Mouse (Mus musculus): ENCODE results near the gene Dnaaf1.

Dnaaf1 gene

DNA sequence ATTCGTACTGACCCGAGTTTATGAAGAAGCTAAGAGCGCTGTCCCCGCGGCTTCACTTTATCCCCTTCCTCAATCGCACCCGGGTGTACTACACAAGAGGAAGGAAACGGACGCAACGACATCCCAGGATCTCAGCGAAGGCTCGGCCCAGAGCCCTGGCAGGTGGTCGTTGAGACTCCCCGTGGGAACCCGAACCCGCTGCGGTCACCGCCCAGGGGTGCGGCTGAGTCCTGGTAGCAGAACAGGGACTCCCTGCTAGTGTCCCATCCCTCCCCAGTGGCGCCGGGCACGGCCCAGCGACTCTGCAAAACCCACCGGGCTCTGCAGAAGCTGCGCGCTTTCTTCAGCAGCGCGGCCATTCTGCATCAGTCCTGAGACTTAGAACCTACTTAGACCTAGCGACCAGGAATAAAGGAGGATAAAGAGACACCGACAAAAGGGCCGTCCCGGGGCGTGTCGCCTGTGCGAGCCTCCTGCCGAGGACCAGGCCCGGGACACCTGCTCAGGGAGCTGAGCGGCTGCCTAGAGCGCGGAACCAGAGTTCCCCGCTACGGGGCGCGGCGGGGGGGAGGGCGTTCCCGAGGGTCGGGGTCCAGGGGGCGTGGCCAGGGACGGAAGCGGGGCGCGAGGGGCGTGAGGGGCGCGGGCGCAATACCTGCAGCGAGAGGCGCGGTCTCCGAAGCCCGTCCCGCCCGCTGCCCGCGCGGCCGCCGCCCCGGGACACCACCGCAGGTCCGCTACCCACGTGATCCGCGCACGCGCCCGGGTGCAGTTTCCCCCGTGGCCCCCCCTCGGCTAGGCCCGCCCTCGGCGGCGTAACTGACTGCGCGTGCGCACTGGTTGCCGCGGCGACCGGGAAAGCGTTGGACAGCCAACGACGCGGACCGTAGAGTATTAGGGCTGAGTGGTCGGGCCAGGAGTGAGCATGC, at the start of gene Dnaaf1, which contains the start of gene Hsdl1:
Gene Dnaaf1 (plus strand): TSS at position 799 of the 929 bp plus-strand sequence.
Gene Hsdl1 (minus strand): TSS at position 747 of the 929 bp plus-strand sequence.
- DNase-seq = peak; percentile 95

- DNase-seq = no peak
These were observed 46.3 kb upstream of the Dnaaf1 start for GRCm38 (mm10) chr8:119528762-119529161.

GRCm38 (mm10) chr8:119530937-119531336, 44.1 kb upstream of the Dnaaf1 start:
- no peak for DNase-seq

GRCm38 (mm10) chr8:119531397-119531796, 43.6 kb upstream of the Dnaaf1 start:
- no peak for DNase-seq

- DNase-seq = no peak
These were observed 43.1 kb upstream of the Dnaaf1 start for GRCm38 (mm10) chr8:119531973-119532372.

DNA sequence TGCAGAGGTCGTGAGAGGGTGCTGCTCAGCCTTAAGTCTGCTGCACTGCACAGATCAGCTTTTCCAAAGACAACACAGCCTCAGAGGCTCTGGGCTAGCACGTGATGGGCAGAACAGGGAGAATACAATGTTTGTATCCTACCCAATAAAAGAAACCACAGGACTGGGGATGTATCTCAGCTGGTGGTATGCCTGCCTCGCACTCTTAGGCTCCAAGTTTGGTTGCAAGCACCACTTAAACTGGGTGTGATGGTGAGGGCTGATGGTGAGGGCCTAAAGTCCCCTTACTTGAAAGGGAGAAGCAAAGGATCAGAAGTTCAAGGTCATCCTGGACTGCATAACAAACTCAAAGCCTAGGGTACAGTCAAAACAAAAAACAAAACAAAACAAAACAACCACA, 30.4 kb upstream of the Dnaaf1 start:
- no peak for DNase-seq

DNA sequence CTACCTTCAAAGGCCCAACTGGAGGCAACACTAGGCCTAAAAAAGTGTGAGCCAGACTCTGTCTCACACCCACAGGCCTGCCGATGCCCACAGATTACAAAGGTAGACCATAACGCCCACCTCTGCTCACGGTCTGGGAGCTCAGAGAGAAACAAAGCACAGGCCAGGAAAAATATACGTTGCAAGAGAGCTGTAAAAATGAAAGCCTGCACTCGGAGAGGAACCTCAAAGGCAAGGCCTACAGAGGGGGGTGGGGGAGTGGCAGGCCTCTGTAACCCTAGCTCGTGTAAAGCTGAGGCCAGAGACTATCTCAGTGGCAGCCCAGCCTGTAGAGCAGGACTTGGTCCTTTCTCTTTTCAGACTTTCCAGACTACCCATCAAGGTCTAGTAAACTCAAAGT, 29.9 kb upstream of the Dnaaf1 start:
- no peak for DNase-seq

- DNase-seq = no peak
These were observed 29.2 kb upstream of the Dnaaf1 start for GRCm38 (mm10) chr8:119545791-119546190.

GRCm38 (mm10) chr8:119547019-119547691, 27.9 kb upstream of the Dnaaf1 start:
- no peak for DNase-seq

DNA sequence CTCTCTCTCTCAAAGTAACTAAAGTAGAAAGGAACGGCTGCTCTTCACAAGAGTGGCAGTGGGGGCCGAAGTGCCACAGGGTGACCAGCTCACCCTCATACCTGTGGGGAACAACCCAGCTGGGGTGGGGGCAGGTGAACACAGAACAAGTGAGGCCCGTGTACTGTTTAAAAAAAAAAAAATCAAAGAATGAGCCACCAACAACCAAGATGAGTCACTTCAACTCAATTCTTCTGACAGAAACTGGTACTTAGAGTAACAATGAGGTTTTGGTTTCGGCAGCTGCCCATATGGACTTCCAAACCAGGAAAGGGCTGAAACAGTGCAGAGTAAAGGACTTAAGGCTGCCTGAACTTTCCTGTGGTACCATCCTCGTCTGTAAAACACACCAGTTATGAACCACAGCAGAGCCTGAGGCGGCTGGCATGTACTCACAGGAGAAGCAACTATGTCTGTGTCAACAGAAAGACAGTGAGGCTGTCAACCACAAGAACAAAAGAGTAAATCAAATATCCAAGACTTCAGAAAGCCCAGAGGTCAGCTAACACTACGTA, 26.4 kb upstream of the Dnaaf1 start:
- no peak for DNase-seq

DNA sequence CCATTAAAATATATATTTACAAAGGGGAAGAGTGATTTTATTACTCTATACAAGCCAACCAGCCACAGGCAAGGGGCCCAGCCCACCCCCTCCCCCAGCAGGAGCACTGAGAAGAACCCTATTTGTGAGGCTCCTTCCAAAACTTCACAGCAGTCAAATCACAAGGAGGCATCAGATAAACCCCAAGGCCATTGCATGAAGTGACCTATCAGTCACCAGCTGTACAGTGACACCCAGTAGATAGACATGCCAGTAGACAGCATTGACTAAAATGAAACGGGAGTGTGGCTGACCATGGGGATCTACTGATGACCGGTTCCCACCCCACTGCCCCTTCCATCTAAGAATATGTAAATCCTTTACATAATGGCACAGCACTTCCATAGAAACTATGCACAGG, 22.1 kb upstream of the Dnaaf1 start:
- DNase-seq = no peak

DNA sequence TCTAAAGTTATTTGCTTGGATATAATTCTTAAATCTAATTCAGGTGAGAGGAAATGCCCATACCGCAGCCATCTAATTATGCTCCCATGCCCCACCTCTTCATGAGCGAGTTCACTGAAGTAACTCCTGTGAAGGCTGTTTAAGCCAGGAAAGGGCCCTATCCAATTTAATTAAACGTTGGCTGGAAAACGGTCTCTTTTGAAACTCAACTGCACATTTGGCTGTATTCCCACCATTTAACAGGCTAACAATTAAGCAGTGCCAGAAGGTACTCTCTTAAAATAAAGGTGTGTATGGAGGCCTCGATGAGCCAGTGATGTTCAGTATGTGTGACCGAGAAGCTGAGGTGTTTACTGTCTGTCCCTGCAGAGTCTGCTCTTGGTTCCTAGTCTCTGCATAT, 19.2 kb upstream of the Dnaaf1 start:
- no peak for DNase-seq

DNA sequence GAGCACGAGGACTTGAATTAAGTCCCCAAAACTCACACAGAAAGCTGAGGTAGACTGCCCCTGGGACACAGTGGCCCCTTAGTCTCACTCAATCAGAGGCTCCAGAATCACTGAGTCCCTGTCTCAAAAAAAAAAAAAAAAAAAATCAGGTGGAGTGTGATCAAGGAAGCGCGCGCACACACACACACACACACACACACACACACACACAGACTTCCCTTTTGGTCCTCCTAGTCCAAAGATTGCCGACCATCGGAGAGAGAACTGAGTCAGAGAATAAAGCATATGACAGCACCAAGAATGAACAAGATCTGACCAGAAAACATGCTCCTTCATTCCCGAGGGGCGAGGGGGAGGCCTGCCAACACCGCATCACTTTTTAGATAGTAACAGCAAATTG, 17.9 kb upstream of the Dnaaf1 start:
- no peak for DNase-seq

DNA sequence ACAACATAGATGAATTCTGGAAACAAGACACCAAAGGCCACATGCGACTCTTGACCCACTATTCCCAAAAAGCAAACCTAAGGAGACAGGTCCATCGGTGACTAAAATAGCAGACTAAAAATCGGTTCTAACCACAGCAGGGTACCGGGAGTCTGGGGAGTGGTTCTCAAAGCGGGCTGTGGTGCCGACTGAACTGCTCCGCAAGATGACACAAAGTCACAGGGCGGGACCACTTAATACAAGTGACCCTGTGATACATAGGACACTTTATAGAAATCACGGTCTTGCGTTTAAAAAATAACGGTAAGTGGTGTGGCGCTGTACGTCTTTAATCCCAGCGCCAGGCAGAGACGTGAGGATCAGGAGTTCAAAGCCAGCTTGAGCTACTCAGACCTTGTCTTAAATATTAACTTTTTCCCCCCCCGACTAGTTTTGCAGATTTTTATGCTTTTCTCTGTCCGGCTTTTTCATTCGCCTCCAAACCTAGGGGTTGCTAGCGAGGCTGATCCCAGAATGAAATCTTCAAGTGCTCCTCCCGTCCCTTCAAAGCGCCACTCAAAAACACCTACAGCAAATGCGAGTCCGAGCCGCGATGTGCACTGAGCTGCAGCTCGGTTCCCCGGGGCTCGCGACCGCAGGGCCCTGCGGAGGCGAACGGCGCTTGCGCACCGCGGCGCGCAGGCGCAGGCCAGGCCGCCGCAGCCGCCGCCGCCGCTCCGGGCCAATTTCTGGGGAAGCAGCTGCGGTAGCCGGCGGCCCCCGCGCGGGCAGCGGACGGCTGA, 17.0 kb upstream of the Dnaaf1 start:
- DNase-seq = no peak

DNA sequence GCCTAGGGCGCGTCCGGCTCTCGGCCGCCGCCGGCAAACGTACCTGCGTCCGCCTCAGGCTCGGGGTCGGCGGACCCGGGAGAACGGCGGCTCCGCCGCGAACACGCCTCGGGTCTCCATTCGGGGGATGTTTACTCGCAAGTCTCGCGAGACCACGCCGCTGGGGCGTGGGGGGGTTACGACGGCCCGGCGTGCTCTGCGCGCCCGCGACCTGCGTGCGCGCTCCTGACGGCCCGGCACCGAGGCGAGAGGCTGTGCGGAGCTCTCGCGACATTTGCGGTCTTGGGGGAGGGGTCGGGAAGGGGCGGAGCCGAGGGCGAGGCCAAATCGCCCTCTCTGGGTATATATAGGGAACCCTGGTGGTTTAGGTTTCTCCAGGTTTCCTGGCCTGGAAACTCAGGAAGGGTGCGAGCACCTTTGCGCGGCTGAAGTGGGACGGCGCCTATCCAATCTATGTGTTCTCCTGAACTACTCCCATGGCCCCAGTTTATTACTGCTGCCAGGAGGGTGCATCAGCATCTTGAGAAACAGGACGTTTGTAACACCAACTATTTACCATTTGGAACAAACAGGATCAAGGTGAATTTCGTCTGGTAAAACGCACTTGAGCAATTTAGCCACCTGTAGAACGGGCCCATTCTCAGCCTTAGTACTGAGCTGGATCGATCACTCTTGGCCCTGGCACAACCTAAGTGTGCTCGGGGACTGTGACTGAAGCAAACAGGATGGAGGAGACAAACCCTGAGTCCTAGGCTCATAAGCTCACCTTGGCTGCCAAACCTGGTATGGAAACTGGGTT, 16.2 kb upstream of the Dnaaf1 start, which contains the start of gene Mbtps1:
Gene Mbtps1 (minus strand): TSS at position 133 of the 799 bp plus-strand sequence.
- peak; percentile 99 for DNase-seq

DNA sequence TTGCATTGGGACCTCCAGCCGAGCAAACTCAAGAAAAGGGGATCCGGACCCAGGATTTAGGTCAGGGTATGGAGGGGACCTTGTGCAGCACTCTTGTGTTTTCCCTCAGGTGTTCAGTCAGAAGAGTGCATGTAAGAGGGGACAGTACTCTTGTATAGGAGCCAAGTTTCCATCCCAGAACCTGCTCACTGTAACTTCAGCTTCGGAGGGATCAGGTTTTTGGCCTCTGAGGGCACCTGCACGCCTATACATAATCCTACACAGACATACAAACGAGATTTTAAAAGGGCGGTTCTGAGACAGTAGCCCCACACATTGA, 15.7 kb upstream of the Dnaaf1 start:
- no peak for DNase-seq

DNA sequence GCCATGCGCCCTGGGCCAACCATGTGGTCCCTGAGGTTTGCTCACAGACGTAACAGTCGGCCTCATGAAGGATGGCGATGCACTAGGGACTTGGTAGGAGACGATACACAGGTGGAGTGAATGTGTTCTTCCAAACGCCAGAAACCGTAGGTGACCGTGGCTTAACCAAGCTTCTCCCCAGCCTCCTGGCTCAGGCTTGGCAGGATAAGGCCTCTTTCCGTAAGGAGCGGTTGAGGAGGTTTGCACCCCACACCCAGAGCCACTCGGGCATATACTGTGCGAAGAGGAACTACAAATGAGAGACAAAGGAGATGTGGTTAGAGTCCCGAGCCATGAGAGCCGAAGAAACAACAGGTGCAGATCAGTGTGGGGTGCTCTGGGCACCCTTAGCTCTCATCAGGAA, 11.2 kb upstream of the Dnaaf1 start:
- no peak for DNase-seq

- DNase-seq = no peak
These were observed 8.7 kb upstream of the Dnaaf1 start for GRCm38 (mm10) chr8:119566367-119566766.

GRCm38 (mm10) chr8:119568251-119568650, 6.8 kb upstream of the Dnaaf1 start:
- no peak for DNase-seq

GRCm38 (mm10) chr8:119568951-119569350, 6.1 kb upstream of the Dnaaf1 start:
- DNase-seq = no peak

- DNase-seq = no peak
These were observed 5.2 kb upstream of the Dnaaf1 start for GRCm38 (mm10) chr8:119569881-119570280.

DNA sequence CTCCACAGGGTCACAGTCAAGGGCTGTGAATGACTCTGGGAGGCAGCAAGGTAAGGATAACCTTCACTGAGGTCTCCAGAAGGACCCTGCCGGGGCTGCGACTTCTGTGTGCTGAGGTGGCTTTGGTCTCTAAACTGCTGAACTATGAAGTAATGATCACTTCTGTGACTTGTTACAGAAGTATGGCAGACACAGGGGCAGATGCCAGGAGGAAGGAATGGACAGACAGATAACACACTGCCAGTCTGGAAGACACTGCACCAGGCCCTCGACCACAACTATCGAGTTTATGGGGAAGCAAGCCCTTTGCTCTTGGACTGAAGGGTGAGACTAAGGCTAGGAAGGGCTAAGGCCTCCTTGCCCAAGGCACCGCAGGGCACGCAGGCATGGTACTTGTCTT, 3.9 kb upstream of the Dnaaf1 start:
- DNase-seq = no peak
